Mouse (Mus musculus) thymus, adult 2 months (tissue): ENCODE data around the gene Retnlb. TPM values are rescaled to one million over a fixed set of nuclear protein-coding genes. Genes with fewer than 3 reads are reported as not detected.

Source experiments
- DNase-seq: peaks from one replicate; pipeline ENCODE4 v3.0.0; 2021
- H3K27ac ChIP-seq: fragments of 200-500 bp; 2 replicates; pipeline ENCODE4 v1.5.1; 2012; ENCODE audit warnings: low read length, control low read depth; ENCODE audit not compliant: control insufficient read depth, insufficient read depth
- H3K27me3 ChIP-seq: fragments of 200-500 bp; 2 replicates; pipeline ENCODE4 v1.6.1; 2012; ENCODE audit warnings: mild to moderate bottlenecking, low read length, moderate library complexity, mixed read lengths; ENCODE audit not compliant: control insufficient read depth, insufficient read depth
- H3K36me3 ChIP-seq: fragments of 200-500 bp; 2 replicates; pipeline ENCODE4 v1.6.1; 2012; ENCODE audit warnings: mild to moderate bottlenecking, low read length, moderate library complexity; ENCODE audit not compliant: control insufficient read depth, insufficient read depth
- H3K4me1 ChIP-seq: fragments of 200-500 bp; replicated peaks from 2 replicates; pipeline ENCODE4 v1.6.1; 2012; ENCODE audit warnings: low read length; ENCODE audit not compliant: control insufficient read depth, insufficient read depth
- H3K4me3 ChIP-seq: fragments of 200-500 bp; 2 replicates; pipeline ENCODE4 v1.5.1; 2012; ENCODE audit warnings: mild to moderate bottlenecking, low read length, control low read depth, moderate library complexity; ENCODE audit not compliant: control insufficient read depth, insufficient read depth
- CTCF ChIP-seq: fragments of 200-500 bp; IDR thresholded peaks from 2 replicates; pipeline ENCODE4 v1.5.1; 2012; ENCODE audit warnings: mild to moderate bottlenecking, control low read depth, low read length, moderate library complexity, borderline replicate concordance; ENCODE audit not compliant: control insufficient read depth, poor library complexity, insufficient read depth; ENCODE audit errors: extremely low read depth
- POLR2A ChIP-seq: fragments of 200-500 bp; IDR thresholded peaks from 2 replicates; pipeline ENCODE4 v1.6.1; 2012; ENCODE audit warnings: mild to moderate bottlenecking, low read length, control low read depth, moderate library complexity; ENCODE audit not compliant: control insufficient read depth, poor library complexity, insufficient read depth; ENCODE audit errors: extremely low read depth
- WGBS: fragments of 180-500 bp; shearing (Covaris S2); methylation state at CpG from one replicate; pipeline ENCODE4 v1.1.7; 2018; 5-methylcytosine and 5-hydroxymethylcytosine counted together
- polyA plus RNA-seq: library from polyadenylated mRNA; depleted of rRNA; stranded (reverse); fragments of >200 nt; gene quantifications from 2 replicates; pipeline ENCODE4 v1.2.3, GENCODE M21; 2012; rRNA removed

Gene Retnlb
- polyA plus RNA-seq, 1 experiment = 0.43 TPM

- no peaks in the 10 kb centered on the region for H3K27me3 ChIP-seq
- no peaks in the 10 kb centered on the region for H3K36me3 ChIP-seq
- DNase-seq = no peak
- 0 out of 2 replicates have a peak, but pooled peaks cover 2% of the 10 kb centered on the region for H3K4me1 ChIP-seq
- H3K27ac ChIP-seq = no peak overlapping the region
- WGBS = 89% methylated on average over 2 of the region's 2 CpGs
- TF ChIP-seq CTCF = no peak
- TF ChIP-seq POLR2A = no peak
- H3K4me3 ChIP-seq = no peak overlapping the region
Measured at GRCm38 (mm10) chr16:48867690-48868089, 51.0 kb downstream of the Retnlb start.

Other genes with a start within 250 kb of the Retnlb start
- 25.5 and 34.4 TPM in 2 replicates for gene Trat1, start 44.8 kb upstream of the Retnlb start, polyA plus RNA-seq
- 32.0 and 56.9 TPM in 2 replicates for gene Retnla, start 25.7 kb downstream of the Retnlb start, polyA plus RNA-seq
- gene Retnlg, start 55.8 kb downstream of the Retnlb start, polyA plus RNA-seq = 1.8 and 4.0 TPM in 2 replicates
- gene Dzip3, start 177.3 kb downstream of the Retnlb start, polyA plus RNA-seq = 4.4 and 5.7 TPM in 2 replicates
- gene Cip2a, start 177.3 kb downstream of the Retnlb start, polyA plus RNA-seq = 16.7 and 19.2 TPM in 2 replicates
- gene Myh15, start 240.6 kb downstream of the Retnlb start, polyA plus RNA-seq = 0.01 and 0.04 TPM in 2 replicates